18 mouse cellular contexts compared by ENCODE assay signal in genomic region chr7:38054246-38054645, GRCm38 (mm10). TPM values are rescaled to one million over a fixed set of nuclear protein-coding genes. Genes with fewer than 3 reads are reported as not detected.
DNase-seq lines count a peak whose midpoint lies in the region.
"Had no signal": no experiment of that assay in that cellular context is flagged by ENCODE, and none has a peak within 500 bp of the region (broad histone marks: within the 10 kb centered on the region; RNA-seq: fewer than 3 reads in every experiment).

No protein-coding gene starts in this region.

- peak; percentile 10 to 13 for DNase-seq in kidney, postnatal 4 days
- no peak for DNase-seq in kidney, adult 11 months
- peak; percentile 56 for DNase-seq in testis, postnatal 10 days (ENCODE audit: low spot score)
- DNase-seq in testis, postnatal 14 days (ENCODE audit: low spot score), result no peak
- DNase-seq in 416B (ENCODE audit: low read depth), result peak; percentile 45
- peak; percentile 17 for DNase-seq in T-cell, adult 2 months (ENCODE audit: low spot score)
- no peak for DNase-seq in layer of hippocampus, postnatal 14 days (ENCODE audit: low spot score in 2 of 2)
- DNase-seq: adrenal gland, postnatal 10 days; adrenal gland, postnatal 36 days; cerebellum, adult 11 months; cerebellum, adult 2 months; cerebellum, adult 9-11 months; cerebellum, postnatal 36 days; embryo, embryonic 11 days; gastrocnemius, postnatal 25 days; heart, adult 18-20 months; heart, postnatal 14 days; heart, postnatal 4 days had no signal

RNA-seq across cellular contexts. Expression of gene Uri1, which starts 30.9 kb away (rescaled TPM):
- total RNA-seq in layer of hippocampus, postnatal 14 days (2021), result 10 to 100 TPM; 45.4 to 48.4 TPM

RNA-seq across cellular contexts. Expression of gene Ccne1, which starts 53.1 kb away (rescaled TPM):
- total RNA-seq in layer of hippocampus, postnatal 14 days (2021), result 10 to 100 TPM; 10.4 to 10.8 TPM

Comparison
In these comparisons a context has a peak if more than half of its experiments do, and no peak if none do; other contexts are left out.
1. DNase-seq: peak in kidney, postnatal 4 days (2 of 2), testis, postnatal 10 days (single experiment), 416B (single experiment) and T-cell, adult 2 months (single experiment); none in kidney, adult 11 months (single experiment), testis, postnatal 14 days (single experiment) and layer of hippocampus, postnatal 14 days (0 of 2).